9 mouse cellular contexts compared by ENCODE assay signal in the genomic region with DNA sequence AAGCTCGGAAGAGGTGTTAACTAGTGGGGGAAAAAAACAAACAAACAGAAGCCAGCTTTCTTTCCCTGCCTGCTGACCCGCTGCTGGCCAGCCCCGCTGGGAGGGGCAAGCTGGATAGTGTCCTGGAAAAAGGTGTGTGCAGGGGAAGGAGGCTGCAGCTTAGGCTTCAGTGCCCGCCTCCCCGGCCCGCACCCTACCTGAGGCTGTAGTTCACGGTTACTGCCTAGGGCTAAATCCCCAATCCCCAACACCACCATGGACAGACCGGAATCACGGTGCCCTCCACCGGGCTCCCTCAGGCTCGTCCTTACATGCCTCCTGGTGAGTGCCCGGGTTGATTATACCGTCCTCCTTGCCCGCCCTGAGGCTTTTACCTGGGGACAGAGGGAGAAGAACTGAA. TPM values are rescaled to one million over a fixed set of nuclear protein-coding genes. Genes with fewer than 3 reads are reported as not detected.
DNase-seq lines count a peak whose midpoint lies in the region; ATAC-seq lines count a peak whose summit lies in the region.
"Had no signal": no experiment of that assay in that cellular context is flagged by ENCODE, and none has a peak within 500 bp of the region (broad histone marks: within the 10 kb centered on the region; RNA-seq: fewer than 3 reads in every experiment).

Cutal (plus strand) TSS at position 126 of the 400 bp plus-strand sequence.

- peaks cover 31% of the 10 kb centered on the region; the same call in 1 of the 2 replicates for H3K27me3 ChIP-seq in heart, embryonic 10.5 days (ENCODE audit: insufficient read depth, poor library complexity, severe bottlenecking)
- peaks cover 16% of the 10 kb centered on the region for H3K27me3 ChIP-seq in limb, embryonic 11.5 days (ENCODE audit: control insufficient read depth, insufficient read depth, low read length)
- peaks cover 20% of the 10 kb centered on the region for H3K27me3 ChIP-seq in midbrain, embryonic 15.5 days (replicated peaks)

- peak within 1 kb of the TSS; percentile 37 for H3K9ac ChIP-seq in limb, embryonic 11.5 days (ENCODE audit: low read length)
- H3K9ac ChIP-seq in midbrain, embryonic 15.5 days = peak within 1 kb of the TSS; percentile 28; the same call in 1 of the 2 replicates

- peaks cover 19% of the 10 kb centered on the region; the same call in 1 of the 2 replicates for H3K4me1 ChIP-seq in heart, embryonic 10.5 days
- peaks cover 5% of the 10 kb centered on the region; the same call in 1 of the 2 replicates for H3K4me1 ChIP-seq in limb, embryonic 11.5 days (ENCODE audit: control insufficient read depth, insufficient read depth, low read length)
- peaks cover 13% of the 10 kb centered on the region for H3K4me1 ChIP-seq in midbrain, embryonic 15.5 days

- H3K36me3 ChIP-seq in heart, embryonic 10.5 days = no peaks in the 10 kb centered on the region
- H3K36me3 ChIP-seq in limb, embryonic 11.5 days (ENCODE audit: control insufficient read depth, insufficient read depth, low read length) = no peaks in the 10 kb centered on the region
- H3K36me3 ChIP-seq in midbrain, embryonic 15.5 days (replicated peaks) = no peaks in the 10 kb centered on the region

- H3K4me3 ChIP-seq in heart, embryonic 10.5 days = peak within 1 kb of the TSS; percentile 54
- 0 out of 2 replicates have a peak within 1 kb of the TSS, but pooled peaks have one; percentile 2 for H3K4me3 ChIP-seq in limb, embryonic 11.5 days (ENCODE audit: low read depth, low read length)
- H3K4me3 ChIP-seq in midbrain, embryonic 15.5 days = no peak within 1 kb of the TSS

- 1% methylated on average over 14 of the region's 14 CpGs for WGBS in heart, embryonic 10.5 days
- 3% methylated on average over 14 of the region's 14 CpGs for WGBS in limb, embryonic 11.5 days
- WGBS in midbrain, embryonic 15.5 days = 3% methylated on average over 14 of the region's 14 CpGs

- no peak for DNase-seq in heart, embryonic 10.5 days (ENCODE audit: low spot score)
- DNase-seq in heart, postnatal 36 days = no peak
- DNase-seq in heart, postnatal 4 days = peak; percentile 16
- DNase-seq in limb, embryonic 11.5 days (ENCODE audit: low spot score) = peak; percentile 34
- no peak for DNase-seq in MN1 (ENCODE audit: low spot score)
- DNase-seq in right cerebral cortex, postnatal 10 days (ENCODE audit: low spot score in 2 of 2) = no peak
- DNase-seq in adrenal gland, adult 8-10 months = no peak

- no peaks in the 10 kb centered on the region for H3K9me3 ChIP-seq in heart, embryonic 10.5 days
- H3K9me3 ChIP-seq in limb, embryonic 11.5 days (ENCODE audit: control insufficient read depth, low read length) = no peaks in the 10 kb centered on the region
- no peaks in the 10 kb centered on the region for H3K9me3 ChIP-seq in midbrain, embryonic 15.5 days

- H3K4me2 ChIP-seq in limb, embryonic 11.5 days (ENCODE audit: low read depth, severe bottlenecking) = peak within 1 kb of the TSS; percentile 30
- peak within 1 kb of the TSS; percentile 17; the same call in 1 of the 2 replicates for H3K4me2 ChIP-seq in midbrain, embryonic 15.5 days

- no peak for ATAC-seq in limb, embryonic 11.5 days (ENCODE audit: insufficient number of reproducible peaks, low FRiP score, low TSS enrichment, low read depth)
- no peak for ATAC-seq in midbrain, embryonic 15.5 days (replicated peaks)

- intact Hi-C loops in heart, postnatal 36 days (cut with DNase I) = loop anchor here (5.0 kb wide), 1 partner anchor 233 kb away; the partner anchor contains the start of gene Cntrl

- peak within 1 kb of the TSS; percentile 23; the same call in 1 of the 2 replicates for H3K27ac ChIP-seq in heart, embryonic 10.5 days
- no peak within 1 kb of the TSS for H3K27ac ChIP-seq in limb, embryonic 11.5 days (replicated peaks; ENCODE audit: low read depth, low read length)
- H3K27ac ChIP-seq in midbrain, embryonic 15.5 days = no peak within 1 kb of the TSS

RNA-seq across cellular contexts. Expression of gene Cutal, which starts in this region (rescaled TPM):
- polyA plus RNA-seq in heart, embryonic 10.5 days (2016; fragmentation: Nextera tagmentation; extraction: Ambion mirVana) = 0.31 TPM in 1 of 2 replicates, not detected in the other
- total RNA-seq in heart, postnatal 36 days (2021) = under 1 TPM; 0.69 to 0.76 TPM
- total RNA-seq in heart, postnatal 4 days (2021) = under 1 TPM; 0.41 to 0.90 TPM
- polyA plus RNA-seq in limb, embryonic 11.5 days (2014; fragmentation: Nextera tagmentation; extraction: Ambion mirVana) = not detected in 2 replicates
- polyA plus RNA-seq in midbrain, embryonic 15.5 days (2015; fragmentation: Nextera tagmentation; extraction: Ambion mirVana) = 0.26 and 0.40 TPM in 2 replicates
- total RNA-seq in adrenal gland, adult 8-10 months (2022) = 1 to 10 TPM in 1 of 4 experiments, under 1 TPM in 3; 0.41 to 1.4 (median 0.74) TPM
- total RNA-seq: MEL had no signal

Comparison
In these comparisons a context has a peak if more than half of its experiments do, and no peak if none do; other contexts are left out.
1. Peak in DNase-seq in heart, postnatal 4 days; RNA of the gene not detected or under 1 TPM.
2. Peak in DNase-seq, H3K4me3 ChIP-seq, H3K9ac ChIP-seq and H3K4me2 ChIP-seq in limb, embryonic 11.5 days; RNA of the gene not detected or under 1 TPM.